Mouse (Mus musculus) splenic B cell, adult 2 months (primary cell): ENCODE data around the gene Tnfrsf8.

Source experiments
- DNase-seq: peaks from one replicate; pipeline ENCODE4 v3.0.0-alpha.2; 2011; ENCODE audit warnings: low read depth, low spot score
- H3K27me3 ChIP-seq: 2 replicates; pipeline ENCODE4 v1.6.1; 2012; ENCODE audit warnings: mild to moderate bottlenecking, low read length, moderate library complexity, mixed read lengths; ENCODE audit not compliant: control insufficient read depth, poor library complexity, insufficient read depth, severe bottlenecking
- H3K36me3 ChIP-seq: 2 replicates; pipeline ENCODE4 v1.6.1; 2012; ENCODE audit warnings: mild to moderate bottlenecking, low read length, moderate library complexity, mixed read lengths; ENCODE audit not compliant: control insufficient read depth, poor library complexity, insufficient read depth, severe bottlenecking

Gene Tnfrsf8

DNA sequence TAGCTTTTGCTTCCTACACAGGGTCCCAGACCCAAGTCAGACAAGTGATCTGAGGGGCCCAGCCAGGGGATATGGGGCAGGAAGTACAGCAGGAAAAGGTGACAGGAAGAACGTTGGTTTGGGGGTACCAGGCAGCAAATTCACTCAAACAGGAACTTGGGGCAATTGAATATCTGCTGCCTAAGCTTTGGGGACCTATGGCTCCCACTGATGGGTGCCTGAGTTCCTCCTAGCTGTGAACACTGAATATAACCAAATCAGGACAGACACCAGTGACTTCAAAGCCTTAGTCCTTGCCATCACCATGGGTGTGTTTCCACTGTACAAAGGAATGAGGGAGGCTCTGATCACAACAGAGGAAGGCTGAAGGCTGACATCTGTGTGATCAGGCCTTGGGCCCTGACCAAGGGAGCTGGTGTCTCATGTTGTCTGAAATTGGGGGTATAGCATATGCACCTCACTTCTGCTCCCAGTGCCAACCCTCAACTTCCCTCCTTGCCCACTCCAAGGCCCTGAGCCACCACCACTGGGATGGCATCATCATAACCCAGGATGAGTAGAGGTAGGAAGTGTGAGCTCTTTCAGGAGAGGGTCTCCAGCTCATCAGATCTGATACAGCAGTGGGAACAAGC, 72.1 kb downstream of the Tnfrsf8 start:
- no peaks in the 10 kb centered on the region for H3K36me3 ChIP-seq
- DNase-seq: peak; percentile 55
- H3K27me3 ChIP-seq: no peaks in the 10 kb centered on the region

DNA sequence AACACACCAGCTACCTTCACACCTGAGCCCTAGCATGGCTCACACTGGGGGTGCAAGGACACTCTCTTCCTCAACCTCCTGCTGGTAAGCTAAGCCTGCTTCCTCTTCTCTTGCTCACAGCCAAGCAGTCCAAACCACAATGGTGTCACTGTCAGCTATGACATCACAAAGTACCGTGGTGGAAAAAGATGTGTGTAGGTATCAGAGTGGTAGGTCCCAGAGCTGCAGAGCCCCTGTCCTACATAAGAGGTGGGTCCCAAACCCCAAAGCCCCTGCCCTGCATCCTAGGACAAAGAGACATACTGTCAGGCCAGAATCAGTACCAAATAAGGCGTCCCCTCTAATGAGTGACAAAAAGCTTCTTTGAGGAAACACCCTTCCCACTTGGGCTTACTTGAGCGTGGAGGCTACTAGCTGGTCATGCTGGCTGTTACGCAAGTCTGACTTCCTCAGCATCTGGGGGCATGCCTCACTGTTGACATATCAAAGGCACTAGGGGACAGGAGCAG, 74.2 kb downstream of the Tnfrsf8 start:
- Histone ChIP-seq H3K27me3 (no peaks in the 10 kb centered on the region), H3K36me3 (no peaks in the 10 kb centered on the region)
- DNase-seq: peak; percentile 93

DNA sequence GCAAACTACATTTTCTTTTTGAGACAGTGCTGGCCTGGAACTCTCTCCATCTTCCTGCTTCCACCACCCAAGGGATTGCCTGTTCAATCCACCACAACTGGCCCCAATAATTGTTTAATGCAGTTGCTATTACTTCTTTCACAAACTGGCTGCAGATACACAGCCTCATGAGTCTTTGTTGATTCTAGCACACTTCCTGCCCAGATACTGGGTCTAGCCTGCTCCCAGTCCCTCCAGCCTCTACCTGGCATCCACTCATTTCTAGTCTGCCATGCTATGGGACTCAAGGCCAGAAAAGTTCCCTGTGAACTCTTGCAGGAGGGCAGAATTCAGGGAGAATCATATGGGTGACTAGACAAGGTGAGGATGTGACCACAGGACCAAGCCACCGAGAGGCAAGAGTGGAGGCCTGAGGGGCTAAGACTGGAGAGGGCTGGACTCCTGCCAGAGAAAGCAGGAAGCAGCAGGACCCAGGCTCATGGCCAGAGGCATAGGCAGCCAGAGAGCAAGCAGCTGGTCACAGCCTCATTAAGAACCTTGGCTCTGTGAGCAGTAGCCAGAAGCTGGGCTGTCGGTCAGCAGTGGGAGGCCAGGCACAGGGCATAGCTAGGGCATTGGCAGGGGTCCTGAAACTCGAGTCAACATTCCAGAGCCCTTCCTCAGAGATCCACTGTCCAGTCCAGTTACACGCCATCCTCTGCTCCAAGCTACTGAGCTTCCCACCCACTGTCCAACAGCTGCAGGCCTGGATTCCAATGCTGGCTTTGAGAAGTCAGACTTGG, 75.7 kb downstream of the Tnfrsf8 start:
- H3K27me3 ChIP-seq: no peaks in the 10 kb centered on the region
- DNase-seq: no peak
- H3K36me3 ChIP-seq: no peaks in the 10 kb centered on the region

DNA sequence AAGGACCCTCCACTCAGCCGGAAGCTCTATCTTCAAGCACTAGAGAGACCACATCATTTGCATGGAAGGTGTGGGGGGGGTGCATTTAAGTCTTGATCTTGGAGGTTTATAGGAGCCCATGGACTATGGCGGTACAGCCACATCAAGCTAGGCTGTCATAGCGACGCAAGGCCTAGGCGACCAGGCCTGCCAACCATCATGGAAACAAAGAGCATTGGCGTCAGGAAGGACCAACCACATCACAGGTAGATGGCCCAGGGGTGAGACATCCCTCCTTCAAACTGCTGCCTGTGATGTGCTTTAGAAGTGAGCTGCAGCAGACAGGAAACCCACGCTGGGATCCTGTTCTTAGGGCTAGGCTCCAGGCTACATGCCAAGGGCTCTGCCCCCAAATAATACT, 78.9 kb downstream of the Tnfrsf8 start:
- H3K27me3 ChIP-seq: no peaks in the 10 kb centered on the region
- peak; percentile 68 for DNase-seq
- H3K36me3 ChIP-seq: no peaks in the 10 kb centered on the region

DNA sequence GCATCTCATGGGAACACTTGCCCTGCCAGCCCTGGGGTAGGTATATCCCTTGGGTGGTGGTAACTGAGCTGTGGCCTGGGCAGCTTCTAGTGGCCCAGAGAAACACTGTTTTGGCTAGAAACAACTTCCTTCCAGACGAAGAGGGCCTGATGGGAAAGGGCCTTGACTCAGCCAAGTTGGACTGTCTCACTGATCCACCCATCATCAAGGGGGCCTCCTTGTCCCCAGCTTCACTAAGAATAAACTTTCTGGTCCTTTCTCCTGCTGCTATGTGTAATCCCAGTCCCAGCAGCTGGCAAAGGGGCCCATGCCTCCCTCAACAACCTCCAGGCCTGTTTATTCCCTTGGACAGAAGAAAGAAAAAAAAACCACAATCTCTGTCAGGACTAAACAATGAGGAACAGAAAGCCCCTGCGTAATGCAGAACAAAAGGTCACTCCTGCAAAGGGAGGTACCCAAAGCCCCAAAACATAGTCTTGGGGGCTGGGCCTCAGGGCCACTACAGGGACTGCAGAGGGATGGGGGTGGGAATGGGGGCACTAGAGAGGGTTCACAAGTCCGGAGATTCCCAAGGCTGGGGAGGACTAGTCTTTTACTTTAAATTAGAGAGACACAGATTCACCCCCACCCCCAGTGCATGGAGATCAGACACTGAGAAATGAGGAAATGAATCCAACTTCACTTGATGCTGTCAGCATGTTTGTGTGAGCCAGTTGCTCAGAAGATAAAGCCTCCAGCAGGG, 81.3 kb downstream of the Tnfrsf8 start:
- Histone ChIP-seq H3K36me3 (no peaks in the 10 kb centered on the region; the same call in 1 of the 2 replicates), H3K27me3 (no peaks in the 10 kb centered on the region)
- peak; percentile 71 for DNase-seq

DNA sequence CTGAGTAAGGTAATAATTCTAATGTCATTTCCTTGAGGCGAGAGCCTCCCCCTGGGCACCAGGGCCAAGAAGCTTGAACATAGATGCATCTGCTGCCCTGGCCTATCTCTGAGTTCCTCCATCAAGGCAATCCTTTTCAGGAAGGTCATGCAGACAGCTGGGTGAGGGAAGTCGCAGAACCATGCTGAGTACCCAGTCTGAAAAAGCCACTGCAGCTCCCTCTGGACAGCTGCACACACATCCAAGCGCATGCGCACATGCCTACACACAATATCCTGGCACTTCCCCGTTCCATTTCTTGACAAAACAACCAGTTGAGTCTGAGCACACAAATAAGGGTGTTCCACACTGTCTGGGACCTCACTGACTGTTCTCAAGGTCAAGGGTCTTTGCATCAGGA, 83.2 kb downstream of the Tnfrsf8 start:
- H3K36me3 ChIP-seq: no peaks in the 10 kb centered on the region; the same call in 1 of the 2 replicates
- no peak for DNase-seq

DNA sequence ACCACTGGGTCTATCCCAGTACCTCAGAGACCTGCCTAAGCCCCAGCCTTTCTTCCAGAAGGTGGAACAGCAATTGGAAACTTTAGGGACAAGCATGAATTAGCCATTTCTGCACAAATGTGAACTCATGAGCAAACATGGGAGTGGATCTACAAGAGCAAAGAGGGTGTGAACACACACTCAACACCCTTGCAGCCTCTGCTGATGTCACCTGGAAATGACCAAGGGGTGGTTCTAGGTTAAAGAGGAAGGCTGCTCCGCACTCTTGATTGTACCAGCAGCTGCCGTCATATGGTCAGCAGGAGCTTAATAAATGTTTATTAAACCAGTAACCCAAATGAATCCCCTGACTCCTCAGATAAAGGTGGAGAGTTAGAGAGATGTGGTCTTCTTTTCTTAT, 84.3 kb downstream of the Tnfrsf8 start:
- Histone ChIP-seq H3K36me3 (no peaks in the 10 kb centered on the region; the same call in 1 of the 2 replicates), H3K27me3 (no peaks in the 10 kb centered on the region)
- DNase-seq: no peak

More for the DNA sequence above, 83.2 kb downstream of the Tnfrsf8 start:
- H3K27me3 ChIP-seq: no peaks in the 10 kb centered on the region

DNA sequence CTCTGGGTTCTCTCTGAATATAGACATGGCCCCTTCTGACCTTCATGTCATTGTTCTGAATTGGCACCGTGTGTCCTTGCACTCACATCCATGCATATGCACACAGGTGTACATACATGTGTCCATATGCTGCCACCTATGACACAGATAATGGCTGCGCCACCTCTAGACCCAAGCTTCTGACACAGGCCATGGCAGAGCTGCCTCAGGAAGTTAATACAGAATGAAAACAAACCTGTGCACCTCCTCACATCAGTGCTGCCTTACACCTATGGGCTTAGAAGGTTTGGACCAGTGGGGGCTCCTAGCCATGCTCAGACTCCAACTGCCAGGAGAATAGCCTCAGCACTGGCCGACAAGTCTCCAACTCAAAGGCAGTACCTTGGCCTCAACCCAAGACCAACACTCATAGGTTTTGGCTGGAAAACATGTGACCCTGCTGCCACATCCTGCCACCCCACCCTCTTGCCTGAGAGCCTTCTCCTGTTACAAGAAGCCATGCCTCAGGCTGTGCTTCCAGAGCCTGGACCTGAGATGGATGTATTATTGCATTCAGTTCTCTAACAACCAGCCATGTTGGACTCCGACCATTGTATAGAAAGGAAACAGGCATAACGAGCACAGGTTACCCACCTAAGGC, 85.3 kb downstream of the Tnfrsf8 start:
- no peak for DNase-seq
- no peaks in the 10 kb centered on the region for H3K27me3 ChIP-seq

DNA sequence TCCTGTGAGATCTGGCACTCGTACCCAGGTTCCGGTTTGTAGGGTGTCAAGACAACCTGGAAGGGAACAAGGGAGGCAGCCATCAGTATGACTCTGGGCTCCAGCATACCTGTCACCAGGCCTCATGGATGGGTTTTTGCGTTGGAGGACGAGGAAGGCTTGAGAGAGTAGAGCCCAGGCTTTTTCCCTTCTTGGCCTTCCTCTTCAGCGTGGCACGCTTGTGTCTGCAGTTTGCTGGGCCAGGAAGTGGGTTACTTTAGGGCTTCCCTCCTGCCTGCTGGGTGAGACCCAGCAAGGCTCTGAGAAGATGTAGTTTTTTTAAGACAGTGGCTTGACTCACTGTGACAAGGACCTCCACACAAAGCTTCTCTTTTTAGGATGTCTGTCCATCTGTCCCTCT, 85.9 kb downstream of the Tnfrsf8 start:
- no peak for DNase-seq
- peaks cover 2% of the 10 kb centered on the region for H3K36me3 ChIP-seq
- no peaks in the 10 kb centered on the region for H3K27me3 ChIP-seq

More for the DNA sequence above, 85.3 kb downstream of the Tnfrsf8 start:
- H3K36me3 ChIP-seq: peaks cover 1% of the 10 kb centered on the region

DNA sequence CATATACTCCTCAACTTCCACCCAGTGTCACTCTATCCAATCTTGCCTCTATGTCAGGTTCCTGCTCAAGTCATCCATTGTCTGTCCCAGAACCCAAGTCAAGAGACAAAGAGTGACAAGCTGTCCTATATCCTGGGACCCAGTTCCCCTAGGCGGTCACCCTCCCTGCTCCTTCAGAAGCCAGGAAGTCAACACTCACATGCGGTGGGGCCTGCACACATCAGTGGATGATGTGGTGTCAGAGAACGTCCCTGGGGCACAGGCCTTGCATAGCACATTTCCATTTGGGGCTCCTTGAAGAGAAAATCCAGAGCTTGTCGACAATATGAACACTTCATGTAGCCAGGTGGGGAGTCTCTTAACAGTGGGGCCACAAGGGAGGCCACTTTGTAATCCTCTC, 90.4 kb downstream of the Tnfrsf8 start:
- no peak for DNase-seq
- Histone ChIP-seq H3K27me3 (no peaks in the 10 kb centered on the region), H3K36me3 (peaks cover 2% of the 10 kb centered on the region)

DNA sequence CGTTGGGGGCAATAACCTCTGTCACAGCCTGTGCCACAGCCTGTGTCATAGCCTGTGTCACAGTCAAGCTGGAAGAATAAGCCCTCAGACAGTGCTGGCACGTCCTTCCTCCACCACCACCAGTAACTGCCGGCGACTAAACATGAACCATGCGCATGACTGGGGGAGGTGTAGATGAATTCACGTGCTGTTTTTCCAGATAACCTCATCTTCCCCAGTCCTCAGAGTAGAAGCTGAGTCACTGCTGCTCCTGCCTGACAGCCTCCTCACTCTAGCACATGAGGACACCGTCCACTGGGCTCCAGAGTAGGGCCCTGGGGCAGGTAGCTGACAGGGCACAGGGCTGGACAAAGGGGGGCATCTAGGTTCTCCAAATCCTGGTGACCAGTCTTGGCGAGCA, 92.9 kb downstream of the Tnfrsf8 start:
- Histone ChIP-seq H3K27me3 (no peaks in the 10 kb centered on the region), H3K36me3 (peaks cover 2% of the 10 kb centered on the region; the same call in 1 of the 2 replicates)
- DNase-seq: no peak

DNA sequence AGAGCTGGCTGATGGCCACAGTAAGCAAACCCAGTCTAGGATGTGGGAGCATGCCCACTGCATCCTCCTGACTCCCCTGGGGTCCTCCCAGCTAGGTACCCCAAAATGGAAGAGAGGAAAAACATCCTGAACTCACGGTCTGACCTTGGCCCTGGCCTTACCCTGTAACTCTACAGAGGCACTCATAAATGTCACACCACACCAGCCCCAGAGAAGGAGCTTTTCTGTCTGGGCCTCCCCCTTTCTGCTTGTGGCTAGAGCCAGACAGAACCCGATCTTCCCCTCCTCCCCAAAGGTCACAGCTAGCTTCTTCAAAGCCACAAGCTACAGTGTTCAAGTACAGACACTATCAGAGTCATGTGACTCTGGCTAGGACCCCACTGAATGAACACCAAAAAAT, 93.6 kb downstream of the Tnfrsf8 start:
- Histone ChIP-seq H3K36me3 (peaks cover 2% of the 10 kb centered on the region; the same call in 1 of the 2 replicates), H3K27me3 (no peaks in the 10 kb centered on the region)
- DNase-seq: no peak

DNA sequence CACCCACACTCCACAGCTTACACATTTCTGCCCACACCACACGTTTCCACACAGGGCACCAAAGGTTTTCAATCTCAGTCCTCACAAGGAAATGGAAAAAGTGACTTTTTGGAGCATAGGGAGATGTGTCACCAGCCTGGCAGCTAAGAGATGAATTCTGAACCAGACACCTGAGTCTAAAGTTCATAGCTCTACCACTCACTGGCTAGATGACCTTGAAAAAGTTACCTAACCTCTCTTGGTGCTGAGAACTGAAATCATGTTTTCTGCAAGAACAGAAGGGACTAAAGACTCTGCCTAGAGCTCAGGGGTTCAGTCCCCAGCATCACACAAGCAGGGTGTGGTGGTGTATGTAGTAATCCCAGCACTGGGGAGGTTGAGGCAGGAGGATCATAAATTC, 95.0 kb downstream of the Tnfrsf8 start:
- no peak for DNase-seq
- peaks cover 2% of the 10 kb centered on the region; the same call in 1 of the 2 replicates for H3K36me3 ChIP-seq
- no peaks in the 10 kb centered on the region for H3K27me3 ChIP-seq

DNA sequence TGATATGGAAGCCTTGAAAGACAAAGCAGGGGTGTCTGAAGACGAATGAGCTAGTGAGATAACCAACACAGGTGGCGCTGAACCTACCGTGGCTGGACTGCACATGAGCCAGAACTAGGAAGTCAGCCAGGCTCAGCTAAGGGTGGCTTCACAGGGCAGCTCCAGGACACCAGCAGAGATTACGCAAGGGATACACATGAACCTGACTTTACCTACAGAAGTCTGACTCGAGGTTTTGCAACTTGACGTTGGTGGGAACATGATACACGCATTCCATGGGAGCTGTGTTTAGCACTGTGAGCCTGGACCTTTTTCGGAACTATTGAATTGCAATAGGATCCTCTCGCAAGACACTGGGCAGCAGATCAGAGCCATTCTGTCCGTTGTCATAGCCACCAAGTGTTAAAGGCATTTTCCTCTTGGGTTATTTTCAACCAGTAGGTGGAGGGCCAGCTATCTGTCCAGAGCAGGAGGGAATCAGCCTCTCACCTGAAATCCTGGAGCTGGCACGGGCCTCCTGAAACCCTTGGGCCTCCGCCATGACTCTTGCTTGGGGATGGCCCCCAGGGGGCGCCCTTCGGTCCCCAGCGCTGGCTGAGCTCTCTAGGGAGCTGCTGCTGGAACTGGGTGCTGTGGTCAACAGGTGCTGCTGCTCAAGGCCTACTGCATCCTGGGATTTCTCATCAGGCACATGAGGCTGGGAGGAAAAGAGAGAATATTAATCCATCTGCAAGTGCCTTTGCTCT, 95.6 kb downstream of the Tnfrsf8 start:
- no peaks in the 10 kb centered on the region for H3K27me3 ChIP-seq
- peak; percentile 67 for DNase-seq
- H3K36me3 ChIP-seq: peaks cover 1% of the 10 kb centered on the region; the same call in 1 of the 2 replicates
